Mouse (Mus musculus) forebrain, embryonic 12.5 days (tissue): ENCODE results near the gene Atp10b. TPM values are rescaled to one million over a fixed set of nuclear protein-coding genes. Genes with fewer than 3 reads are reported as not detected.
A peak's percentile ranks its signal among the peaks of the same experiment; 100 is the strongest.

Experiments
- ATAC-seq: fragments of 200-750 bp; cut with Nextera tagmentation; 2 replicates; pipeline ENCODE4 v1.8.0; 2017; ENCODE audit warnings: moderate TSS enrichment; ENCODE audit not compliant: low FRiP score
- H3K27ac ChIP-seq: fragments of 300-500 bp; sonication (generic); 2 replicates; pipeline ENCODE4 v1.5.1; 2016; ENCODE audit warnings: mild to moderate bottlenecking
- H3K27me3 ChIP-seq: fragments of 300-500 bp; sonication (generic); 2 replicates; pipeline ENCODE4 v1.6.1; 2016; ENCODE audit warnings: mild to moderate bottlenecking
- H3K36me3 ChIP-seq: fragments of 300-500 bp; sonication (generic); replicated peaks from 2 replicates; pipeline ENCODE4 v1.6.1; 2016; ENCODE audit warnings: mild to moderate bottlenecking
- H3K4me1 ChIP-seq: fragments of 300-500 bp; sonication (generic); 2 replicates; pipeline ENCODE4 v1.6.1; 2016
- H3K4me2 ChIP-seq: fragments of 300-500 bp; sonication (generic); 2 replicates; pipeline ENCODE4 v1.6.1; 2016; ENCODE audit warnings: mild to moderate bottlenecking, moderate library complexity
- H3K4me3 ChIP-seq: fragments of 300-500 bp; sonication (generic); replicated peaks from 2 replicates; pipeline ENCODE4 v1.5.1; 2016; ENCODE audit warnings: mild to moderate bottlenecking
- H3K9ac ChIP-seq: fragments of 300-500 bp; sonication (generic); 2 replicates; pipeline ENCODE4 v1.6.1; 2016; ENCODE audit warnings: mild to moderate bottlenecking
- H3K9me3 ChIP-seq: fragments of 300-500 bp; sonication (generic); 2 replicates; pipeline ENCODE4 v1.6.1; 2016
- WGBS: fragments of 180-500 bp; shearing (Covaris S2); methylation state at CpG from one replicate; pipeline ENCODE4 v1.1.7; 2016; 5-methylcytosine and 5-hydroxymethylcytosine counted together
- polyA plus RNA-seq: library from polyadenylated mRNA; unstranded; fragments of >200 nt; fragmentation: Nextera tagmentation; extraction: Ambion mirVana; gene quantifications from 2 replicates; pipeline ENCODE4 v1.2.1, GENCODE M21; 2016

The Atp10b gene
- polyA plus RNA-seq, 1 experiment from 2014 or later: 0.10 TPM

GRCm38 (mm10) chr11:43267505-43267904 is 117.8 kb downstream of the Atp10b start:
- no peak overlapping the region for H3K4me2 ChIP-seq
- H3K27ac ChIP-seq: no peak overlapping the region
- no peaks in the 10 kb centered on the region for H3K36me3 ChIP-seq
- no peak overlapping the region for H3K9ac ChIP-seq
- no peaks in the 10 kb centered on the region for H3K9me3 ChIP-seq
- no peaks in the 10 kb centered on the region for H3K27me3 ChIP-seq
- H3K4me3 ChIP-seq: no peak overlapping the region
- peaks cover 19% of the 10 kb centered on the region for H3K4me1 ChIP-seq
- 78% methylated on average over 3 of the region's 3 CpGs for WGBS
- ATAC-seq: no peak

- H3K27ac ChIP-seq: peak overlapping the region; percentile 78
- no peaks in the 10 kb centered on the region for H3K27me3 ChIP-seq
- H3K4me2 ChIP-seq: peak overlapping the region; percentile 39
- peak; percentile 67 for ATAC-seq
- H3K9ac ChIP-seq: no peak overlapping the region
- H3K4me3 ChIP-seq: no peak overlapping the region
- peaks cover 19% of the 10 kb centered on the region for H3K4me1 ChIP-seq
- H3K9me3 ChIP-seq: no peaks in the 10 kb centered on the region
- 26% methylated on average over 6 of the region's 6 CpGs for WGBS
- no peaks in the 10 kb centered on the region for H3K36me3 ChIP-seq
Observed at GRCm38 (mm10) chr11:43269503-43270255, 120.0 kb downstream of the Atp10b start.

GRCm38 (mm10) chr11:43270256-43270806 is 120.7 kb downstream of the Atp10b start:
- Histone ChIP-seq H3K9ac (no peak overlapping the region; the same call in 1 of the 2 replicates), H3K27me3 (no peaks in the 10 kb centered on the region), H3K27ac (peak overlapping the region; percentile 78), H3K9me3 (no peaks in the 10 kb centered on the region), H3K36me3 (no peaks in the 10 kb centered on the region), H3K4me2 (peak overlapping the region; percentile 39), H3K4me3 (peak overlapping the region; percentile 11; the same call in 1 of the 2 replicates), H3K4me1 (peaks cover 19% of the 10 kb centered on the region)
- 17% methylated on average over 10 of the region's 10 CpGs for WGBS
- ATAC-seq: peak; percentile 85

GRCm38 (mm10) chr11:43273896-43274295 is 124.2 kb downstream of the Atp10b start:
- no peak for ATAC-seq
- no peaks in the 10 kb centered on the region for H3K27me3 ChIP-seq
- no peak overlapping the region for H3K9ac ChIP-seq
- H3K4me2 ChIP-seq: no peak overlapping the region
- H3K4me1 ChIP-seq: peaks cover 19% of the 10 kb centered on the region
- H3K27ac ChIP-seq: no peak overlapping the region
- no peaks in the 10 kb centered on the region for H3K9me3 ChIP-seq
- H3K36me3 ChIP-seq: no peaks in the 10 kb centered on the region
- no peak overlapping the region for H3K4me3 ChIP-seq

- WGBS: 90% methylated on average over 6 of the region's 6 CpGs
- no peak for ATAC-seq
- no peaks in the 10 kb centered on the region for H3K4me1 ChIP-seq
- no peaks in the 10 kb centered on the region for H3K36me3 ChIP-seq
- H3K4me3 ChIP-seq: no peak overlapping the region
- no peak overlapping the region for H3K9ac ChIP-seq
- no peaks in the 10 kb centered on the region for H3K27me3 ChIP-seq
- no peak overlapping the region for H3K27ac ChIP-seq
- H3K4me2 ChIP-seq: no peak overlapping the region
- H3K9me3 ChIP-seq: no peaks in the 10 kb centered on the region
Observed at GRCm38 (mm10) chr11:43297584-43297983, 147.9 kb downstream of the Atp10b start.

GRCm38 (mm10) chr11:43311000-43311399 is 161.3 kb downstream of the Atp10b start:
- H3K27me3 ChIP-seq: no peaks in the 10 kb centered on the region
- H3K9me3 ChIP-seq: no peaks in the 10 kb centered on the region
- no peak for ATAC-seq
- 28% methylated on average over 1 of the region's 1 CpGs for WGBS
- H3K27ac ChIP-seq: no peak overlapping the region
- no peak overlapping the region for H3K4me3 ChIP-seq
- no peaks in the 10 kb centered on the region for H3K36me3 ChIP-seq
- H3K9ac ChIP-seq: no peak overlapping the region
- H3K4me2 ChIP-seq: no peak overlapping the region
- peaks cover 5% of the 10 kb centered on the region; the same call in 1 of the 2 replicates for H3K4me1 ChIP-seq

Other genes with a start within 250 kb of the Atp10b start
- gene Gm9972, start 114.1 kb upstream of the Atp10b start, polyA plus RNA-seq: not detected in 2 replicates